In the genomic region with DNA sequence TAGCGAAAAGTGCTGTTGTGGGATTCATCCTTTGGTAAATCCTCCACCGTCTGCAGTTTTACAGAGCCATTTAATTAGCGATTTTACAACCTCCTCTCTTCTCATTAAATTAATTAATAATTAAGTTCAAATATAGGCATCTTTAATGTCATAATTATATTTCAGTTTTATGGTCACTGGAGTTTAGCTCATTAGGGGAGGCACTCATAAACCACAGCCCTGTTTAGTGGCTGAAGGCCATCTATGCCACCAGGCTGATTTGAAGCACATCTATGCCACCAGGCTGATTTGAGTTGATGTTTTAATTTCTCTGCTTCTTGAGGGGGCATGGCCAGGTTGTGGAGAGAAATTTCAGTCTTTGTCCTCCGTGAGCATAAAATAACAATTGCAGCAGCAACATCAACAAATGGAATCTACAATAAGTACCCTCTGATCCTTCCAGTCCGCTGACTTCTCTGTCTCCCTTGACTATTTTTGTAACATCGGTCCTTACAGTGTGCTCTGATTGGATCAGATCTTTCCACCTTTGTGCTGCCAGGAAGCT, we compare ENCODE assay signal across 20 mouse cellular contexts.
"Had no signal": no experiment of that assay in that cellular context is flagged by ENCODE, and none has a peak within 500 bp of the region (broad histone marks: within the 10 kb centered on the region; RNA-seq: fewer than 3 reads in every experiment).

No protein-coding gene starts in this region.

- H3K27me3 ChIP-seq: liver, embryonic 13.5 days; liver, embryonic 15.5 days; lung, embryonic 15.5 days; midbrain, embryonic 13.5 days; neural tube, embryonic 12.5 days had no signal

- H3K9ac ChIP-seq: liver, embryonic 13.5 days; liver, embryonic 15.5 days; liver, postnatal 0 days; lung, embryonic 15.5 days; midbrain, embryonic 13.5 days; neural tube, embryonic 12.5 days had no signal

- ATAC-seq: liver, postnatal 0 days; lung, postnatal 0 days; midbrain, embryonic 13.5 days; midbrain, embryonic 16.5 days had no signal

- H3K4me2 ChIP-seq: liver, embryonic 11.5 days; liver, embryonic 13.5 days; liver, embryonic 15.5 days; lung, embryonic 15.5 days; midbrain, embryonic 13.5 days; neural tube, embryonic 12.5 days had no signal

- H3K9me3 ChIP-seq: liver, embryonic 13.5 days; liver, embryonic 15.5 days; lung, embryonic 15.5 days; midbrain, embryonic 10.5 days; midbrain, embryonic 13.5 days; neural tube, embryonic 12.5 days had no signal

- H3K4me3 ChIP-seq: liver, embryonic 13.5 days; liver, embryonic 15.5 days; lung, embryonic 15.5 days; midbrain, embryonic 10.5 days; midbrain, embryonic 13.5 days; myocyte; neural tube, embryonic 12.5 days had no signal

- H3K4me1 ChIP-seq: liver, embryonic 13.5 days; liver, embryonic 15.5 days; lung, embryonic 15.5 days; midbrain, embryonic 10.5 days; midbrain, embryonic 13.5 days; neural tube, embryonic 12.5 days had no signal

- DNase-seq: liver, embryonic 13.5 days; liver, postnatal 0 days; lung, adult 2 months; lung, postnatal 4 days; right cerebral cortex, adult 18-20 months; right cerebral cortex, postnatal 25 days; right cerebral cortex, postnatal 4 days; spleen, adult 18-20 months; thymus, adult 18-20 months; thymus, postnatal 14 days; thymus, postnatal 36 days had no signal

- H3K27ac ChIP-seq: liver, embryonic 13.5 days; liver, embryonic 15.5 days; lung, embryonic 15.5 days; midbrain, embryonic 10.5 days; midbrain, embryonic 13.5 days; neural tube, embryonic 12.5 days had no signal

- H3K36me3 ChIP-seq: liver, embryonic 13.5 days; liver, embryonic 15.5 days; lung, embryonic 15.5 days; midbrain, embryonic 10.5 days; midbrain, embryonic 13.5 days; neural tube, embryonic 12.5 days had no signal
